Mouse (Mus musculus) CH12.LX (cell line): ENCODE results near the gene Hist1h1t. TPM values are rescaled to one million over a fixed set of nuclear protein-coding genes. Genes with fewer than 3 reads are reported as not detected.
A peak's percentile ranks its signal among the peaks of the same experiment; 100 is the strongest.

Source experiments
- DNase-seq: peaks from one replicate; pipeline ENCODE4 v3.0.0-alpha.2; 2013; ENCODE audit errors: extremely low read depth
- H3K27ac ChIP-seq: 2 replicates; pipeline ENCODE4 v1.5.1; 2012; ENCODE audit warnings: low read depth, mild to moderate bottlenecking, control low read depth, moderate library complexity; ENCODE audit not compliant: insufficient read depth
- H3K27me3 ChIP-seq: replicated peaks from 2 replicates; pipeline ENCODE3; 2012; ENCODE audit warnings: inconsistent platforms
- H3K36me3 ChIP-seq, 2 experiments: replicated peaks in 1 of 2; 2 replicates each; pipeline versions ENCODE3 to v1.6.1; 2012; ENCODE audit warnings: inconsistent platforms in 1 of 2, low read length in 1 of 2, mild to moderate bottlenecking in 1 of 2, mixed read lengths in 1 of 2, moderate library complexity in 1 of 2; ENCODE audit not compliant: control insufficient read depth in 1 of 2, insufficient read depth in 1 of 2
- H3K4me1 ChIP-seq, 2 experiments: 2 replicates each; pipeline ENCODE4 v1.6.1; 2012; ENCODE audit warnings: inconsistent platforms in 1 of 2, moderate library complexity in 1 of 2; ENCODE audit not compliant: insufficient read depth in 2 of 2, control insufficient read depth in 1 of 2
- H3K4me2 ChIP-seq: 2 replicates; pipeline ENCODE4 v1.6.1; 2012; ENCODE audit warnings: low read depth, mild to moderate bottlenecking, control low read depth; ENCODE audit not compliant: poor library complexity, insufficient read depth, severe bottlenecking
- H3K4me3 ChIP-seq, 3 experiments: fragments of 150-350 bp in 1 of 3; sonication (generic) in 1 of 3; replicated peaks in 1 of 3; 2 replicates each; pipeline versions ENCODE3 to v1.5.1; 2011 to 2012; ENCODE audit warnings: low read depth in 2 of 3, low read length in 2 of 3, mild to moderate bottlenecking in 2 of 3, moderate library complexity in 2 of 3, control low read depth in 1 of 3, improper control_type of control experiment in 1 of 3, inconsistent platforms in 1 of 3, mixed read lengths in 1 of 3; ENCODE audit not compliant: poor library complexity in 1 of 3
- H3K79me2 ChIP-seq: replicated peaks from 2 replicates; pipeline ENCODE4 v1.6.1; 2012; ENCODE audit warnings: mild to moderate bottlenecking, moderate library complexity; ENCODE audit not compliant: control insufficient read depth, poor library complexity, insufficient read depth, severe bottlenecking; ENCODE audit errors: extremely low read depth
- H3K9ac ChIP-seq: 2 replicates; pipeline ENCODE4 v1.6.1; 2012; ENCODE audit warnings: low read depth, mild to moderate bottlenecking, control low read depth, moderate library complexity; ENCODE audit not compliant: insufficient read depth
- H3K9me3 ChIP-seq: replicated peaks from 2 replicates; pipeline ENCODE3; 2012; ENCODE audit warnings: low read length, inconsistent platforms, mixed read lengths
- BHLHE40 ChIP-seq: IDR thresholded peaks from 2 replicates; pipeline ENCODE4 v1.6.1; 2011; ENCODE audit warnings: mild to moderate bottlenecking, low read depth, low read length, improper control_type of control experiment
- CHD1 ChIP-seq: IDR thresholded peaks from 2 replicates; pipeline ENCODE4 v1.6.1; 2012; ENCODE audit warnings: low read depth, low read length, improper control_type of control experiment, inconsistent platforms
- CHD2 ChIP-seq: IDR thresholded peaks from 2 replicates; pipeline ENCODE4 v1.6.1; 2011; ENCODE audit warnings: low read length, improper control_type of control experiment
- CTCF ChIP-seq, 2 experiments: IDR thresholded peaks in 1 of 2; conservative IDR thresholded peaks in 1 of 2; 2 replicates each; pipeline ENCODE4 v1.5.1; 2011 to 2012; ENCODE audit warnings: low read depth in 2 of 2, low read length in 2 of 2, improper control_type of control experiment in 1 of 2, inconsistent platforms in 1 of 2, mild to moderate bottlenecking in 1 of 2, moderate library complexity in 1 of 2
- E2F4 ChIP-seq: IDR thresholded peaks from 2 replicates; pipeline ENCODE4 v1.6.1; 2011; ENCODE audit warnings: low read depth, low read length, improper control_type of control experiment; ENCODE audit not compliant: insufficient replicate concordance
- ELF1 ChIP-seq: IDR thresholded peaks from 2 replicates; pipeline ENCODE4 v1.6.1; 2014; ENCODE audit warnings: low read depth, mild to moderate bottlenecking, inconsistent platforms, low read length, improper control_type of control experiment
- ETS1 ChIP-seq: conservative IDR thresholded peaks from 2 replicates; pipeline ENCODE4 v1.6.1; 2012; ENCODE audit warnings: low read depth, mild to moderate bottlenecking, inconsistent platforms, low read length, improper control_type of control experiment, moderate library complexity
- GABPA ChIP-seq: IDR thresholded peaks from 2 replicates; pipeline ENCODE4 v1.6.1; 2012; ENCODE audit warnings: low read depth, low read length, improper control_type of control experiment, inconsistent platforms; ENCODE audit not compliant: insufficient replicate concordance
- HCFC1 ChIP-seq: IDR thresholded peaks from 2 replicates; pipeline ENCODE4 v1.6.1; 2012; ENCODE audit warnings: low read depth, mild to moderate bottlenecking, inconsistent platforms, low read length, improper control_type of control experiment
- IRF4 ChIP-seq: IDR thresholded peaks from 2 replicates; pipeline ENCODE4 v1.6.1; 2014; ENCODE audit warnings: low read depth, mild to moderate bottlenecking, inconsistent platforms, low read length, improper control_type of control experiment
- JUN ChIP-seq: IDR thresholded peaks from 2 replicates; pipeline ENCODE4 v1.6.1; 2011; ENCODE audit warnings: low read depth, mild to moderate bottlenecking, low read length, improper control_type of control experiment, moderate library complexity; ENCODE audit not compliant: insufficient read depth
- JUND ChIP-seq: conservative IDR thresholded peaks from 2 replicates; pipeline ENCODE4 v1.6.1; 2011; ENCODE audit warnings: low read depth, low read length, improper control_type of control experiment
- KAT2A ChIP-seq: IDR thresholded peaks from 2 replicates; pipeline ENCODE4 v1.6.1; 2012; ENCODE audit warnings: low read length, improper control_type of control experiment, inconsistent platforms; ENCODE audit not compliant: insufficient replicate concordance
- MAFK ChIP-seq: IDR thresholded peaks from 2 replicates; pipeline ENCODE4 v1.6.1; 2011; ENCODE audit warnings: low read length, improper control_type of control experiment; ENCODE audit not compliant: insufficient replicate concordance
- MAX ChIP-seq: IDR thresholded peaks from 2 replicates; pipeline ENCODE4 v1.6.1; 2011; ENCODE audit warnings: low read length, improper control_type of control experiment
- MAZ ChIP-seq: IDR thresholded peaks from 2 replicates; pipeline ENCODE4 v1.6.1; 2012; ENCODE audit warnings: low read depth, mild to moderate bottlenecking, inconsistent platforms, low read length, improper control_type of control experiment, moderate library complexity
- MEF2A ChIP-seq: IDR thresholded peaks from 2 replicates; pipeline ENCODE4 v1.6.1; 2014; ENCODE audit warnings: low read depth, mild to moderate bottlenecking, inconsistent platforms, low read length, improper control_type of control experiment, borderline replicate concordance
- MXI1 ChIP-seq: IDR thresholded peaks from 2 replicates; pipeline ENCODE4 v1.6.1; 2011; ENCODE audit warnings: mild to moderate bottlenecking, low read depth, low read length, improper control_type of control experiment
- MYC ChIP-seq: IDR thresholded peaks from 2 replicates; pipeline ENCODE4 v1.6.1; 2011; ENCODE audit warnings: low read depth, mild to moderate bottlenecking, improper control_type of control experiment, low read length
- NELFE ChIP-seq: IDR thresholded peaks from 2 replicates; pipeline ENCODE4 v1.6.1; 2011; ENCODE audit warnings: low read depth, low read length, improper control_type of control experiment
- NRF1 ChIP-seq: IDR thresholded peaks from 2 replicates; pipeline ENCODE4 v1.6.1; 2014; ENCODE audit warnings: low read depth, mild to moderate bottlenecking, inconsistent platforms, low read length, improper control_type of control experiment, moderate library complexity
- PAX5 ChIP-seq: IDR thresholded peaks from 2 replicates; pipeline ENCODE4 v1.6.1; 2012; ENCODE audit warnings: low read length, inconsistent platforms, mixed read lengths
- POLR2A ChIP-seq: IDR thresholded peaks from 2 replicates; pipeline ENCODE4 v1.6.1; 2011; ENCODE audit warnings: low read depth, mild to moderate bottlenecking, improper control_type of control experiment, low read length
- POLR2AphosphoS2 ChIP-seq: IDR thresholded peaks from 2 replicates; pipeline ENCODE4 v1.6.1; 2011; ENCODE audit warnings: low read depth, low read length, improper control_type of control experiment
- RAD21 ChIP-seq: IDR thresholded peaks from 2 replicates; pipeline ENCODE4 v1.6.1; 2011; ENCODE audit warnings: low read depth, mild to moderate bottlenecking, low read length, improper control_type of control experiment, moderate library complexity
- RCOR1 ChIP-seq: conservative IDR thresholded peaks from 2 replicates; pipeline ENCODE4 v1.6.1; 2012; ENCODE audit warnings: low read depth, mild to moderate bottlenecking, inconsistent platforms, low read length, improper control_type of control experiment
- SIN3A ChIP-seq: IDR thresholded peaks from 2 replicates; pipeline ENCODE4 v1.6.1; 2012; ENCODE audit warnings: low read length, improper control_type of control experiment, inconsistent platforms
- TBP ChIP-seq: conservative IDR thresholded peaks from 2 replicates; pipeline ENCODE4 v1.6.1; 2011; ENCODE audit warnings: low read depth, low read length, improper control_type of control experiment
- TCF12 ChIP-seq: IDR thresholded peaks from 2 replicates; pipeline ENCODE4 v1.6.1; 2014; ENCODE audit warnings: low read depth, mild to moderate bottlenecking, inconsistent platforms, low read length, improper control_type of control experiment
- UBTF ChIP-seq: IDR thresholded peaks from 2 replicates; pipeline ENCODE4 v1.6.1; 2012; ENCODE audit warnings: low read depth, mild to moderate bottlenecking, inconsistent platforms, low read length, improper control_type of control experiment, moderate library complexity
- USF1 ChIP-seq: IDR thresholded peaks from 2 replicates; pipeline ENCODE4 v1.6.1; 2014; ENCODE audit warnings: low read depth, mild to moderate bottlenecking, inconsistent platforms, low read length, improper control_type of control experiment
- USF2 ChIP-seq: conservative IDR thresholded peaks from 2 replicates; pipeline ENCODE4 v1.6.1; 2011; ENCODE audit warnings: low read depth, low read length, improper control_type of control experiment
- ZC3H11A ChIP-seq: IDR thresholded peaks from 2 replicates; pipeline ENCODE4 v1.6.1; 2012; ENCODE audit warnings: low read depth, mild to moderate bottlenecking, inconsistent platforms, low read length, improper control_type of control experiment
- ZMIZ1 ChIP-seq: IDR thresholded peaks from 2 replicates; pipeline ENCODE4 v1.6.1; 2012; ENCODE audit warnings: low read depth, mild to moderate bottlenecking, inconsistent platforms, low read length, improper control_type of control experiment
- ZNF384 ChIP-seq: IDR thresholded peaks from 2 replicates; pipeline ENCODE4 v1.6.1; 2012; ENCODE audit warnings: low read depth, low read length, improper control_type of control experiment, inconsistent platforms
- dilution Hi-C: fragments of 300-500 bp; cut with MboI; formaldehyde crosslinking; loops from 2 replicates; pipeline ENCODE4 v1.14.3; 2020; ENCODE audit warnings: low sequenced_read_pairs; ENCODE audit not compliant: extremely low pct_unique_long_range_greater_than_20kb, extremely low pct_ligation_motif_present
- in situ Hi-C: fragments of 300-500 bp; cut with MboI; formaldehyde crosslinking; loops from 3 replicates; pipeline ENCODE4 v1.14.3; 2019; ENCODE audit warnings: low sequenced_read_pairs, low pct_ligation_motif_present, low pct_unique_long_range_greater_than_20kb, mixed read lengths
- polyA plus RNA-seq: library from polyadenylated mRNA; unstranded; fragments of >175 nt; gene quantifications from 2 replicates; pipeline ENCODE4 v1.2.1, GENCODE M21; 2012; ENCODE audit warnings: low read depth; ENCODE audit not compliant: insufficient read length
- total RNA-seq, 2 experiments: library from RNA; depleted of rRNA; stranded (reverse); fragments of 300-350 nt in 1 of 2; fragments of >200 nt in 1 of 2; gene quantifications; 2 replicates each; pipeline ENCODE4 v1.2.3; 2012 to 2014

The Hist1h1t gene
- total and polyA plus RNA-seq, 3 experiments, result 0.38 TPM; not detected in 2

GRCm38 (mm10) chr13:23696061-23696474 lies 454 bp downstream of the Hist1h1t start (continued):
- TF ChIP-seq E2F4, result no peak
- TF ChIP-seq, all 38 proteins: peak for 0

DNA sequence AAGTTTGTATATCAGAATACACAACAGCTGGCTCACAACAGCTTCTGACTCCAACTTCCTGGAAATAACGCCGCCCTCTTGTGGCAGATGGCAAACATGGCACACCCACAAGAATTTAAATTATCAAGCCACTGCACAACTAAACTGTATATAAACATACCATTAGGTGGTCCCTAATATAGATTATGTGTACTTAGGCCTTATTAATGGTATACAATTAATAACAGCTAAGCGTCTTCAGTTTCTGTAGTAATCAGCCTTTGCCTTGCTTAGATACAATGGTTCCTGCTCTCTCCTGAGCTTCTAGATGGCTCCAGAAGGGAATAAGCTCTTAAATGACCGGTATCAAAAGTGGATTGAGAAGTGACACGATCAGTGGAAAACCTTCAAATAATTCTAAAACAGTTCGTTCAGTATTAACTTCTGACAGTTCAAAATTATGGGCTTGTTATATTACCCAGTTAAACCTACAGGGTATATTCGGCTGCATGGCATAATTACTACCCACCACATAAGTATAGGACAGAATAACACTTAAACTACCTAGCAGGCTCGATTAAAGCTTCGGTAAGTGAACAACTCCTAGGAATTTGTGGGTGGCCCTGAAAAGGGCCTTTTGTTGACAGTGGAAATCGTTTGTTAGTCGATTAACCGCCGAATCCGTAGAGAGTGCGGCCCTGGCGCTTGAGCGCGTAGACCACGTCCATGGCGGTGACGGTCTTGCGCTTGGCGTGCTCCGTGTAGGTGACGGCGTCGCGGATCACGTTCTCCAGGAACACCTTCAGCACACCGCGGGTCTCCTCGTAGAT lies 2.1 kb downstream of the Hist1h1t start:
- H3K4me2 ChIP-seq, result peak overlapping the region; percentile 93; the same call in 1 of the 2 replicates
- H3K4me1 ChIP-seq, result peaks cover 2 to 45% of the 10 kb centered on the region in 2 experiments; a peak in 2 of 4 replicates
- peak overlapping the region; percentile 26 to 47 (median 32) for H3K4me3 ChIP-seq
- DNase-seq, result peak; percentile 82
- peak overlapping the region; percentile 50 for H3K9ac ChIP-seq
- H3K9me3 ChIP-seq, result no peaks in the 10 kb centered on the region
- H3K79me2 ChIP-seq, result no peaks in the 10 kb centered on the region
- H3K27ac ChIP-seq, result peak overlapping the region; percentile 89
- H3K36me3 ChIP-seq, result no peaks in the 10 kb centered on the region
- dilution Hi-C loops, result loop anchor here (10.0 kb wide), 1 partner anchor 47 kb away; the partner anchor contains the start of genes Hist1h2bb and Hist1h3c
- in situ Hi-C loops, result no loop called here
- no peaks in the 10 kb centered on the region for H3K27me3 ChIP-seq
- TF ChIP-seq BHLHE40 (peak; percentile 49; the same call in 1 of the 2 replicates), POLR2A (peak; percentile 55; the same call in 1 of the 2 replicates), MEF2A (no peak), POLR2AphosphoS2 (peak; percentile 100), KAT2A (no peak), CHD2 (peak; percentile 77), MAZ (no peak), CTCF (conservative IDR thresholded peaks at IDR 0.05 in 1 of 2, IDR thresholded peaks at IDR 0.05 in 1 of 2; ENCODE audit: low read depth in 2 of 2, low read length in 2 of 2) (peak; percentile 43 to 78), RCOR1 (peak; percentile 67), MYC (peak; percentile 75; the same call in 1 of the 2 replicates), MAX (0 out of 2 replicates have a peak, but pooled peaks have one; percentile 54), E2F4 (no peak), CHD1 (peak; percentile 95), ZC3H11A (no peak), USF2 (no peak), NRF1 (no peak; the same call in 1 of the 2 replicates), ELF1 (peak; percentile 85), JUN (no peak), IRF4 (no peak; the same call in 1 of the 2 replicates), RAD21 (peak; percentile 48), TCF12 (no peak), PAX5 (no peak), NELFE (no peak), USF1 (no peak), ETS1 (peak; percentile 18; the same call in 1 of the 2 replicates), ZMIZ1 (peak; percentile 99), UBTF (peak; percentile 99), TBP (no peak), ZNF384 (no peak), MXI1 (peak; percentile 83), SIN3A (peak; percentile 61; the same call in 1 of the 2 replicates), GABPA (no peak), HCFC1 (no peak; the same call in 1 of the 2 replicates), JUND (0 out of 2 replicates have a peak, but pooled peaks have one; percentile 40), MAFK (0 out of 2 replicates have a peak, but pooled peaks have one; percentile 33)
